Mouse (Mus musculus): Measurements from ENCODE around the gene Mettl15.
A peak's percentile ranks its signal among the peaks of the same experiment; 100 is the strongest.
"Not testable (repeated sequence)": the region's sequence is repeated elsewhere in the genome, so short reads cannot be mapped to it uniquely, and the experiment has no call there.

The Mettl15 gene

DNA sequence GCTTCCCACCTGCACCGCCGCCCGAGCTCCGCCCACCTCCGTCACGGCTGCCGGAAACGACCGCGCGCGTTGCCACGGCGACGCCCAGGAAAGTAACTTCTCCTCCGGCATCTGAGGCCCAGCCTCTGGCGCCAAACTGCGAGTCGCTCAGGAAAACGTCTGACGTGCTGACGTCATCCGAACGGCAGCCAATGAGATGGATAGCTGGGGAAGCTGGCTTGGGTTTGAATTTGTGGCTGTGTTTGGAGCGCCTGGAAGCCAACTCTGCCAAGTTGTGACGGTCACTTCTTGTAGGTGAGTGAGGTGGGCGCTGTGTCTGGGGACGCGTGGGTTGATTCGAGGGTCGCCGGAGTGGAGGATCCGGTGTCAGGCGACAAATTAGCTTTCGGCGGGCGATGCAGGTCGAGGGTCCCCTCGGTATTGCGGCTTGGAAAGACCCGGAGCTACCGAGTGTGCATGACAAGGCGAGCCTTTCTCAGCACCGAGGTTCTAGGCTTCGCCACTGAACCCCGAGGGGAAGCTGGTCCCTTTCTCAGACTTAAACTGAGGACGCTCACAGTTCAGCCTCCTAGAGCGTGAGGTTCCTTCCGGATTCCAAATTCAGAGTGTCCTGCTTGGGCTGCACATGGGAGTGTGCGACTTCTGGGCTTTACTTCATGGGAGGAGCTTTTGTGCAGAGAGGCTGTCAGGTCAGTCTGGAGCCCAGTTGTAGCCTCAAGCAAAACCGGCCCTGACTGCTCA lies at the start of gene Mettl15, which contains the start of gene Kif18a:
Gene Mettl15 (minus strand): TSS at position 149 of the 741 bp plus-strand sequence.
Gene Kif18a (plus strand): TSS at position 139 of the 741 bp plus-strand sequence.
- peak; percentile 93 to 95 for DNase-seq

DNA sequence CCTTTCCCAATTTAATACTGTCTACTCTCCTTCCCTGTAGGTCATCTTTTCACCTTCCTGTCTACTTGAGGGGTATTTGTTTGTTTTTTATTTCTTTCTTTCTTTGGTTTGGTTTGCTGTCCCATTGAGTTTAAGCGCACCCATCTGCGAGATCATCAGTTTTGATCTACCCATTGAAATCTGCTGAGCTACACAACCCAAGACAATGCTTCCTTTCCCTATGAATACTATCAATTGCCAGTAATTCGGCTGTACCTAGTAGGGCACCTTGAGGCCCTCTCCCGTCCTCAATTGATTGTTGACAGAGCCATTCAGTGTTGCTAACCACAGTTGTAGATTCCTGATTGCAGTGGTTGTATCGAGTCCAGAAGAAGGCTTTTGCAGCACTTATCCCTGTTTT lies 30.8 kb upstream of the Mettl15 start:
- no peak for DNase-seq

DNA sequence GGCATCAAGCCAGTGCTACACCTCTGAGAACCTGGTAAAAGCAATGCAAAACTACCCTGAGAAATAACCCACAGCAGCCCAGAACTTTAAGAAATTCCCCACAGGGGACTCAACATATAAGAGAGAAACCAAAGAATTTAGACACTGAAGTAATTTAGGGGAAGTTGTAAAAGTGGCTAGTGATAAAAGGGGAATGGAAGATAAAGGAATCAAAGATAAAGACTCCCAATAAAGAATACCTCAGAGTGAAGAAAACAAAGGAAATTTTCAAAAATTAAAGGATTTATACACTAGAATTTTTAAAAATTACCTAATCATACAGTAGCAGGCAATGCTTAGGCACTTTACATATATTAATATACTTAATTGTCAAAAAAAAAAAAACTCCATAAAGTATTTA lies 23.1 kb upstream of the Mettl15 start:
- DNase-seq = no peak

DNA sequence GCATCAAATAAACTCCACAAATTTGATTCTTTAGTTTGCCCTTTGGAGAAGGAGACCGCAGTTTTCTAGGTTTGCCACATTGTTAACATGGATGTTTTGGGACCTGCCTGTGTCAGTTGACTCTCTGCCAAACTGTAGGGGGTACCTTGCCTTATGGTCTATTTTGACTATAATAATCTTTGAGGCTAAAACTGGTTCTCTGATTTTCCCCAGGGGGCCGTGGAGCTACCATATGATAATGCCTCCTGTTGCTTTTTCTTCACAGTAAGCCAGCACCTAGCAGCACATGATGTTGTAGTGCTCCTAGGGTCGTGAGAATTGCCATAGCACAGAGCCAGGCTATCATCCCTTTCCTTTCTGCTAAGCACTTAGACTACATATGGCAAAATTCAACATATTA lies 21.7 kb upstream of the Mettl15 start:
- DNase-seq = no peak

DNA sequence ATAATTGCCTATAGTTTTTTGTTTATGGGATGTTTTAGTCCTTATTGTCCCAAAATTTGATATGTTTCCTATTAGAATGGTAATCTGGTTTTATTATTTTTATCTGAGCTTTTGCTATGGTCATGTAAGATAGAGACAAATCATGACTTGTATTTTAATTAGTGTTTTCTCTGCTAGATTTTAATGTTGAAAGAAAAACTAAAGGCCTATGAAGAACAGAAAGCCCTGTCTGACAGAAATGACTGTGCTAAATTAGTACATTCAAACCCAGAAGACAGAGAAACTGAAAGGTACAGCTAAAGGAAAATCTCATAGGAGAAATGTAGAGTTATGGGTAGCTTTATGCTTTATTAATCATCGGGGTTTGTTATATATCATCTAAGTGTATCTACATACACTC lies 17.6 kb upstream of the Mettl15 start:
- DNase-seq = no peak

DNA sequence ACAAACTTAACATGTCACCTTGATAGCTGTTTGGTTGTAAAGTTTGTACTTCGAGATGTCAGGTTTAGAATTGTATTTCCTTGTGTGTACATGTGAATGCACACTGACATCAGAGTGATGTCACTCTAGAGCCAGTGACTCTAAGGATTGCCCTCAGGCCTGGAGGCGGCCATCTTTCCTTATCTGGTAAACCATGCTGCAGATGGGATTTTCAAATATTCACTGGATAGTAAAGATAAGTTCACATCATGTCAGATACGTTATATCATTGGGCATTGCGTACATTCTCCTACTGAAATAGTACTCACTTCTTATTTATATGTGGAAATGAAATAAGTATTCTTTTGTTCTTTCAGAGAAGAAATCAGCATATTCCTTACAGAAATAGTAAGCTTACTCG lies 15.7 kb upstream of the Mettl15 start:
- DNase-seq = no peak

DNA sequence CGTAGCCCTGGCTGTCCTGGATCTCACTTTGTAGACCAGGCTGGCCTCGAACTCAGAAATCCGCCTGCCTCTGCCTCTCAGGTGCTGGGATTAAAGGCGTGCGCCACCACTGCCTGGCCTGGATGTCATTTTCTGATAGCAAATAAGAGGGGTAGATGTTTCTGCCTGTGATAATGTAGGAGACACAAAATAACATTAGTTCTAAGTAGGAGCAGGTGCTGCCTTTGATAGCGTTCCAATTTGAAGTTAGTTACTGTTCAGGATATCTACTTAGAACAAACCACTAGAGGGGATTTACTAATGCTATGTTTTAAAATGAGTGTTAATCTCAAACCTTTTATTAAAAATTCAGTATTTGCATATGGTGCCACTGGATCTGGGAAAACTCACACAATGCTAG lies 8.8 kb upstream of the Mettl15 start:
- no peak for DNase-seq

DNA sequence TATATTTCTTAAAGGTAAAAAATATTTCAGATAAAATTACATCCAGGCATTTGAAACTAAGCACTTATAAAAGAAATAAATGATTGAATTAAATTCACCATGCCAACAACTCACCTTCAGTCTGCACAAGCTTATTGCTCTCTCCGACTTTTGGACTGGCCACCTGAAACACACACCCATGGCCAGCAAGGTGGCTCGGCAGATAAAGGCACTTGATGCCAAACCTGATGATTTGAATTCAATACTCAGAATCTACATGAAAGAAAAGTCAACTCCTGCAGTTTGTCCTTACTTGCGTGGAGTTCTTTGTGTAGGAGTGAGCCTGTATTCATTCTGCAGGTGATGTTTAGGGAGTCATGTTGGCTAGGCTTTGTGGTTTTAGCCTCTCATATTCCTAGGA lies 3.6 kb upstream of the Mettl15 start:
- DNase-seq = no peak

DNA sequence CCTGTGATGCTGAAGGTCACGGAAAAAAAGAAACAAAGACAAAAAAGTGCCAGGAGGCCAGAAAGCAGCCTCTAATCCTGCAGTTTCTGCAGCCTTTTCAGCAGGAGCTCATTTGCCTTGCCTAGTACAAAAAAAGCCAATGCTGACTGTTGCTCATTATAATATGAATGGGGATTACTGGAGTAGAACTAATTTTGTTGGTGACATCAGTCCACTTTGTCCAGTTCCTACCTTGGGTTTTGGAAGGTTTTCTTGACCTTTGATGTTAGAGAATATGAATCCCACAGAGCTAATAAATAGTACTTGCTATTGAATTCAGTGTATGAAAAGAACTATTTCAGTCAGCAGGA lies 768 bp upstream of the Mettl15 start:
- no peak for DNase-seq

DNA sequence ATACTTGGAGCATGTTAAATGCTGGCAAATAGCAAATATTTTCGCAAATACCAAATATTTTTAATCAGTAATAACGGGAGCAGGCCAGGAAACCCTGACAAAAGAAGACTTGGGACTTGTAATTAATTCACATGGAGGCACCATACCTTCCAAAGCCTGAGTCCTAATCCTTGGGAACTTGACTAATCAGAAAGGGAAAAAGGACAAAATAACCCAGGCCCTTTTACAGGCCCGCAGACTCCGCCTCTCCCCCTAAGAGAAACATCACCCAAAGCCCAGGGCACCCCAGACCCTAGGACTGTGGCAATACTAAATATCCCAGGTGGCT lies 312 bp downstream of the Mettl15 start:
- no peak for DNase-seq

DNA sequence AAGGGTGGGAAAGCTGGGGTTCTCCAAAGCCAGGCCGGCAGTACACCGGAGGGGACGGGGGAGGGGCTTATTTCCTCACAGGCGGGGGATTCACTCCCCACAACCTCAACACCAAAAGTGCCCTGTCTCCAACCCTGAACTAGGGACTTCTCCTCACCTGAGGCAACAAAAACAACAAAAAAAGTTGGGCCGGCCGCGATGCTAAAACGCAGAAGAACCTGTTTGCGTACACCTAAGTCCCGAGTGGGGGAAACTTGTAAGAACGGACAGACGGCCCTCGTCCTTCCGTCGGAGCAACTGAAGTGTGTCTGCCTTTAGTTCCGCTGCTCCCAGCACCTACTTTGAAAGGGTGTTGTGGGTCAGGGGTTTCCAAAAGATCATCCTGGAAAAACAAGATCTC lies 2.5 kb downstream of the Mettl15 start:
- peak; percentile 14 to 32 for DNase-seq

DNA sequence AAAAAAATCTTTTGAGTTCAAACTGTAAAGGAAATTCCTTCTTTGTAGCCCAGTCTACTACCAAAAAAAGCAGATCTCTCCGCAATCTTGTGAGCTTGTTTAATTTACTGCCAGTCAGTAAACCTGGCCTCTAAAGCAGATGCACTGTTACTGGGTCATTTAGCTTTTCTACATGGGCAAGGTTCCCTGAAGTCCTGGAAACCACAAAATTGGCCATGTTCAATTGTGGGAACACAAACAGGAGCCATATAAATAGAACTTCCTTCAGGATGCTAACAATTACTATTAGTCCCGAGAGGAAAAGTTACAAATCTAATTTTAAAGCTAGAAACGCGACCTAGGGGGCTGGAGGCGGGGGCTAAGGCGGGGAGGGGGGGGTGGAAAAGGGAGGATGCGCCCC lies 3.0 kb downstream of the Mettl15 start:
- DNase-seq = no peak

DNA sequence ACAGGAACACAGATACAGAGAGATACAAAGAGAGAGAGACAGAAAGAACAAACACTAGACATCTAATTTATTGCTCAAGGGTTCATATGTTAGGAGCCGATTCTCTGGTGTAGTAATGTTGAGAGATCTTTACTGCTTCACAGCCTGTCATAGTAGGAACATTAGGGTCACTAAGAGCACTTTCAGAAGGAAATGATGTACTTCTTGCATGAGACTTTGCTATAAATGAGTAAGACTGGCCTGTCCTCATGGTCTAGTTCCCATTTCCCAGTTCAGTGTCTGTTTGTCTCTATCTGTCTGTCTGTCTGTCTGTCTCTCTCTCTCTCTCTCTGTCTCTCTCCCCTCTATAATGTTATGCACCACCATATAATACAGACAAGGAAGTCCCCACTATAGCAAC lies 7.5 kb downstream of the Mettl15 start:
- DNase-seq = no peak

DNA sequence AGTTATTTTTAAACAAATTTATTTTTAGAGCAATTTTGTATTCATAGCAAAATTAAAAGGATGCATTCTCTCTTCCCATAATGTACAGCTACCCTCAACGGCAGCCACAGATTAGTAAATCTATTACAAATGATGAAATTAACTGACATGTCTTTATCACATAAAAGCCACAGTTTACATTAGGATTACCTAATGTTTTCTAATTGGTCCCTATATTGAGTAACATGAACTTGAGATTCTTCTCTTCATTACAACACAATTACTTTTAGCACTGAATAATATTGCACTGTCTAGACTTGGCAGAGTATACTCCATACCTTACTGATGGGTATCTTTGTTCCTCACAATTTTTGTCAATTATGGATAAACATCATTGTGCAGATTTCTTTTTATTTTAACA lies 17.8 kb downstream of the Mettl15 start:
- no peak for DNase-seq

DNA sequence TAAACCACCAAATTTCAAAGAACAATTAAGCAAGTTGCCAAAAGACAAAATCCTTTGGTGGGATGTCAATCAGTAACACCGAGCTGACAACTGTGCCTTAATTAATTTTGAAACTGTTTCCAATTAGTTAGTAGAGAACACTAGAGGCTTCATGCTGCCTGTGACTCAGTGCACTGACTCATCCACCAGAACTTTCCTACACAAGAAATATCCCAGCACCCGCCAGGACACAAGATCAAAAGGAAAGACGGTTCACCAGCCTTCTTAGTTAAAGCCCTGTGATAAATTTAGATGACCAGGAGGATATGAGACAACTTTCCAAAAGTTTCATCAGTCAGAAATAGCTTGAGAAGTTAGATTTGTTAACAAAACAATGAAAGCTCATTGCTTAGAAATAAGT lies 38.6 kb downstream of the Mettl15 start:
- DNase-seq = no peak

DNA sequence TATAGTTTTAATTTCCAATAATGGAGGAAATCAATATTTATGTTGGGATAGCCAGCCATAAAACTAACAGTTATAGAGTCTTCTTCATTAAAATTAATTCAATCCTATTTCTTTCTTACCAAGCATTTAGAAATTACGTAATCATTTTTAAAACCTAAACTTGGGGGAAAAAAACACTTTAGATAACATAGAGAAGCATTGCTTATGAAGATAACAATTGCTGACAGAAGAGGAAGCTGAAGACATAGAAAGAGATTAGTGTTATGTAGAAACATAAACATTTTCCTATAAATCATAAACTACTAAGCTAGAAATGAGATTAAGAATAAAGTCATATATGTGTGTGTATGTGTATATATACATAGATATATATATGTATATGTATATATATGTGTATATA lies 44.8 kb downstream of the Mettl15 start:
- DNase-seq = no peak

DNA sequence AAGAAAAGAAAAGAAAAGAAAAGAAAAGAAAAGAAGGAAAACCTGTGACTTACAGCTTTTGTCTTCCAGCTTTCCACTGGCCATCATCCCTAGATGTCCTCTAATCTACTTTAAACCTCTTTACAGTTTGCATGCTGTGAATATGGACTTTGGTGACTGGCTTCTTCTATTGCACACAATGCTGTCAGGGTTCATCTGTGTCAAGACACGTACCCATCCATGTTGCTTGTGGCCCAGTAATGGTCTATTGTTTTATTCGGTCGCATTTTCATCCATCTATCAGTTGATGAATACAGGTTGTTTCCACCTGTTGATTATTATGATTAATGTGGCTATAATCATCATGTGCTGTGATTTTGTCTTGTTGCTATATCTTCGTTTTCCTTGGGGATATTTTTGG lies 46.7 kb downstream of the Mettl15 start:
- DNase-seq = no peak

DNA sequence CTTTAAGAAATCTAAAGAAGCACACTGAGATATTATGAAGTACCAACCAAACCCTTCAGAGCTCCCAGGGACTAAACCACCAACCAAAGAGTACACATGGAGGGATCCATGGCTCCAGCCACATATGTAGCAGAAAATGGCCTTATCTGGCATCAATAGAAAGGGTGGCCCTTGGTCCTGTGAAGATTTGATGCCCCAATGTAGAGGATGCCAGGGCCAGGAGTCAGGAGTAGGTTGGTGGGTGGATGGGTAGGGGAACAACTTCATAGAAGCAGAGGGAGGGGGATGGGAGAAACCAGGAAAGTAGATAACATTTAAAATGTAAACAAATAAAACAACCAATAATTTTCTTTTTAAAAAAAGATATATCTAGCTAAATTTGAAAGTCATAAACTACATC lies 50.1 kb downstream of the Mettl15 start:
- no peak for DNase-seq

DNA sequence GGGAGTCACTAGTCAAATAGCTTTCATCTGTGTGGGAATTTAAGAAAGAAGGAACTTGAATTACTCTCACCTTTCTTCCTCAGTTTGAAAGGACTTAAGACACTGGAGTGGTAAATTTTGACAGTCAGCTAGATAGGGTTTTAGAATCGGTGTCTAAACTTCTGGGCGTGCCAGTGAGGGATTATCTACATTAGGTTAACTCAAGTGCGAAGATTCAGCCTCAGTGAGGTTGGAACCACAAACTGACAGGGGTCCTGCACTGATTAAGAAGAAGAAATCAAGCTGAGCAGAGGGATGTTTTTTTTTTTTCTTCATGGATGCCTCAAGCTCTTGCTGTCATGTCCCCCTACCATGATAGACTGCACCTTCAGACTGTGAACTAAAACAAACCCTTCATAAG lies 53.4 kb downstream of the Mettl15 start:
- no peak for DNase-seq

DNA sequence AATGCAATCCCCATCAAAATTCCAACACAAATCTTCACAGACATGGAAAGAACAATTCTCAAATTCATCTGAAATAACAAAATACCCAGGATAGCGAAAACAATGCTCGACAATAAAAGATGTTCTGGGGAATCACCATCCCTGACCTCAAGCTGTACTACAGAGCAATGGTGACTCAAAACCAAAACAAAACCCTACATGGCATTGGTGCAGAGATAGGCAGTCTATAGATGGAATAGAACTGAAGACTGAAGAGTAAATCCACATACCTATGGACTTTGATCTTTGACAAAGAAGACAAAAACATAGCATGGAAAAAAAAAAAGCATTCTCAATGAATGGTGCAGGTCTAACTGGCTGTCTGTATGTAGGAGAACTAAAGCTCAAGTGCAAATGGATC lies 59.1 kb downstream of the Mettl15 start:
- DNase-seq = no peak

DNA sequence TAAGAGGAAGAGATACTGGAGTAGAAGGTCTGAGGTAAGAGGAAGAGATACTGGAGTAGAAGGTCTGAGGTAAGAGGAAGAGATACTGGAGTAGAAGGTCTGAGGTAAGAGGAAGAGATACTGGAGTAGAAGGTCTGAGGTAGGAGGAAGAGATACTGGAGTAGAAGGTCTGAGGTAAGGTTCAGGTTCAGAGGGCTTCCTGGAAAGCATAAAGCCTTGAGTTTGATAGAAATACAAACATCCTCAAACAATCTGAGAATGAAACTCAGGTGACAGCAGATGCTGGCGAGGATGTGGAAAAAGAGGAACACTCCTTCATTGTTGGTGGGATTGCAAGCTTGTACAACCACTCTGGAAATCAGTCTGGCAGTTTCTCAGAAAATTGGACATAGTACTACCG lies 63.9 kb downstream of the Mettl15 start:
- not testable (repeated sequence) for DNase-seq

DNA sequence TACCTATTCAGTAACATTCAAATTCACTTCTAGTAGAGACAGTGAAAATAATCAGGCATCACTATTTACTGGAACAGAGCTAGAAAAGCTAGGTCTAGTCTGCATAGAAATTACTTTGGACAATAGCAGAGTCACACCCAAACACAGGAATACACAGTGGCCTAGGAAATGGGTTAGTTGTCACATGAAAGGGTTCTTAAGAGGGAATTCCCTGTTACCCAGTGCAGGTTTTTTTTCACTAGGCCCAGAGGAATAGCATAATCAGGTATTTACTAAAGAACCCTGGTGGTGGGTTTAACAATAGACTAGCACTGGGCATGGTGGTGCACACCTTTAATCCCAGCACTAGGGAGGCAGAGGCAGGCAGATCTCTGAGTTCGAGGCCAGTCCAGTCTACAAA lies 69.9 kb downstream of the Mettl15 start:
- DNase-seq = not testable (repeated sequence)

DNA sequence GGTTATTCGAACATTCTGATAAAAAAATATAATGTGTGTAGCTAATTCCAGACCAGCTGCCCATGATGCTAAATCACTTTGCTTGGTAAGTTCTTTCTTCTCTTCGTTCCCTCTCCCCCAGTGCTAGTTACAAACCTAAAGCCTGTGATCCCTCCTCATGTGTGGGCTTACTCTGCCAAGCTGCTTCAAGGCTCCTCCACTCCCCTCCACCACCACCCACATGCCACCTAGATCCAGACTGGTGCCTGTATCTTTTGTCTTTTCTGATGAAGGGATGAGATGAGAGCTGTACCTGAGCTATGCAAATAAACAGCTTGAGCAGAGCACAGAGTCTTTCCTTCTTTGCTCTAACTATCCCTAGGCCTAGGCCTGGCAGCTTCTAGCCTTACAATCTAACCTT lies 72.5 kb downstream of the Mettl15 start:
- DNase-seq = no peak

DNA sequence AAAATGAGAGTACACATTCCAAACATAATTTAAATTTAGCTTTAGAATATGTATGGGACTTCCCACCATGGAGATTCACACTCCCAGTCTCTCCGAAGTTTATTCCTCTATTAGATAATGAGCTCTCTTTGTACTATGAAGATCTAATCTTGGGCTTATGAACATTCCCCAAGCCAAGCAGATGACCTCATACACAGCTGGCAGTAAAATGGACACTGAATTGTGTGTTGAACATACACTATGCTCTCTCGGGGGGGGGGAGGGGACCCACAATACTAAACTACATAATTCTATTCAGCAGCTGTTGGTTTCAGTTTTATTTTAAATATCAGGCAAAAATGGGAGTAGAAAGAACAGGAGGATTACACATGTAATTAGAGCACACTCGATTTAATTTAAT lies 97.6 kb downstream of the Mettl15 start:
- DNase-seq = no peak

DNA sequence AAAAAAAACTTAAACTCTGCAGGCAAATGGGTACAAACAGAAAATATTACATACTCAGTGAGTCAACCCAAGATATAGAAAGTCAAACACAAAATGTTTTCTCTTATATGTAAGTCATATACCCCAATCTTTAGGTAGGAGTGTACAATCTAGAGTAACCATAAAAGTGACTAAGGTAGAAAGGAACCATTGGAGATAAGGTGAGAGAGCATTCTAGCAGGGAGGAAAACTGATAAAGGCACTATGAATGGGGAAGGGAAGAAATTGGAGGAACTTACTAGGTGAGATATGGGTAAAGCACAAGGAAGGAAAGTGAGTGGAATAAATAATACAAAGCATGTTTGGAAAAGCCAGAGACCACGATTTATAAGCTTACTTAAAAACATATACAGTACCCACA lies 122.0 kb downstream of the Mettl15 start:
- no peak for DNase-seq

DNA sequence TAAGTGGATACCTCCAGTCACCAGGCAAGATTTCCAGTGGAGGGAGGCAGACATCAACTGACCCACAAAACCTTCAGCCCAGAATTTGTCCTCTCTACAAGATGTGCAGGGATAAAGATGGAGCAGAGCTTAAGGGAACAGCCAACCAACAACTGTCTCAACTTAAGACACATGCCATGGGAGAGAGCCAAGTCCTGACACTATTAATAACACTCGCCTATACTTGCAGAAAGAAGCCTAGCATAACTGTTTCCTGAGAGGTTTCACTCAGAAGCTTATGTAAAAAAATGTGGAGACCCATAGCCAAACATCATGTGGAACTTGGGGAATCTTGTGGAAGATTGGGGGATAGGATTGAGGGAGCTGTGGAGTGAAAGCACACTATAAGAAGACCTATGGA lies 124.4 kb downstream of the Mettl15 start:
- no peak for DNase-seq

Data from thymus, adult 18-20 months (tissue).